Mouse (Mus musculus): ENCODE results near the gene H2-DMa. TPM values are rescaled to one million over a fixed set of nuclear protein-coding genes. Genes with fewer than 3 reads are reported as not detected.

Gene H2-DMa
- polyA plus RNA-seq, 1 experiment from 2014 or later: 10.8 TPM

- WGBS: 83% methylated on average over 7 of the region's 7 CpGs
- Histone ChIP-seq H3K36me3 (peaks cover 24% of the 10 kb centered on the region), H3K9me3 (no peaks in the 10 kb centered on the region), H3K4me3 (replicated peaks) (no peak overlapping the region), H3K27ac (no peak overlapping the region), H3K4me2 (no peak overlapping the region), H3K9ac (no peak overlapping the region), H3K27me3 (replicated peaks) (no peaks in the 10 kb centered on the region), H3K4me1 (0 out of 2 replicates have a peak, but pooled peaks cover 3% of the 10 kb centered on the region)
- ATAC-seq (ENCODE audit: insufficient read depth, low FRiP score, low read depth): no peak
These were observed 12.1 kb upstream of the H2-DMa start for GRCm38 (mm10) chr17:34107109-34107867.

GRCm38 (mm10) chr17:34108460-34108859, 10.9 kb upstream of the H2-DMa start:
- no peak for ATAC-seq (ENCODE audit: insufficient read depth, low FRiP score, low read depth)
- Histone ChIP-seq H3K27ac (no peak overlapping the region), H3K4me3 (replicated peaks) (no peak overlapping the region), H3K9ac (no peak overlapping the region), H3K27me3 (replicated peaks) (no peaks in the 10 kb centered on the region), H3K9me3 (no peaks in the 10 kb centered on the region), H3K36me3 (peaks cover 36% of the 10 kb centered on the region), H3K4me1 (0 out of 2 replicates have a peak, but pooled peaks cover 3% of the 10 kb centered on the region), H3K4me2 (no peak overlapping the region)
- WGBS: 80% methylated on average over 5 of the region's 6 CpGs

- Histone ChIP-seq H3K36me3 (peaks cover 43% of the 10 kb centered on the region), H3K4me2 (no peak overlapping the region), H3K9me3 (no peaks in the 10 kb centered on the region), H3K4me3 (replicated peaks) (no peak overlapping the region), H3K27me3 (replicated peaks) (no peaks in the 10 kb centered on the region), H3K27ac (no peak overlapping the region), H3K9ac (no peak overlapping the region), H3K4me1 (0 out of 2 replicates have a peak, but pooled peaks cover 3% of the 10 kb centered on the region)
- no peak for ATAC-seq (ENCODE audit: insufficient read depth, low FRiP score, low read depth)
- whole genome bisulfite sequencing: 77% methylated on average over 14 of the region's 14 CpGs
These were observed 10.1 kb upstream of the H2-DMa start for GRCm38 (mm10) chr17:34109038-34109805.

- no peak overlapping the region for H3K4me2 ChIP-seq
- peaks cover 5% of the 10 kb centered on the region; the same call in 1 of the 2 replicates for H3K4me1 ChIP-seq
- ATAC-seq (ENCODE audit: insufficient read depth, low FRiP score, low read depth): peak; percentile 25; the same call in 1 of the 2 replicates
- H3K9me3 ChIP-seq: no peaks in the 10 kb centered on the region
- WGBS: 65% methylated on average over 3 of the region's 3 CpGs
- no peak overlapping the region for H3K9ac ChIP-seq
- no peak overlapping the region for H3K4me3 ChIP-seq (replicated peaks)
- no peaks in the 10 kb centered on the region for H3K27me3 ChIP-seq (replicated peaks)
- H3K27ac ChIP-seq: 0 out of 2 replicates have a peak overlapping the region, but pooled peaks have one; percentile 21
- H3K36me3 ChIP-seq: peaks cover 49% of the 10 kb centered on the region
These were observed 9.5 kb upstream of the H2-DMa start for GRCm38 (mm10) chr17:34109806-34110195.

- Histone ChIP-seq H3K4me3 (replicated peaks) (no peak overlapping the region), H3K36me3 (peaks cover 54% of the 10 kb centered on the region), H3K27ac (peak overlapping the region; percentile 21; the same call in 1 of the 2 replicates), H3K9me3 (no peaks in the 10 kb centered on the region), H3K9ac (no peak overlapping the region), H3K4me2 (no peak overlapping the region), H3K27me3 (replicated peaks) (no peaks in the 10 kb centered on the region), H3K4me1 (peaks cover 10% of the 10 kb centered on the region)
- 62% methylated on average over 8 of the region's 8 CpGs for WGBS
- ATAC-seq (ENCODE audit: insufficient read depth, low FRiP score, low read depth): no peak
These were observed 9.0 kb upstream of the H2-DMa start for GRCm38 (mm10) chr17:34110309-34110708.

- ATAC-seq (ENCODE audit: insufficient read depth, low FRiP score, low read depth): no peak
- peaks cover 74% of the 10 kb centered on the region for H3K36me3 ChIP-seq
- H3K4me3 ChIP-seq (replicated peaks): no peak overlapping the region
- WGBS: 89% methylated on average over 7 of the region's 7 CpGs
- H3K4me1 ChIP-seq: peaks cover 27% of the 10 kb centered on the region
- H3K27ac ChIP-seq: no peak overlapping the region
- H3K27me3 ChIP-seq (replicated peaks): no peaks in the 10 kb centered on the region
- H3K9me3 ChIP-seq: no peaks in the 10 kb centered on the region
- H3K4me2 ChIP-seq: no peak overlapping the region
- H3K9ac ChIP-seq: no peak overlapping the region
These were observed 5.2 kb upstream of the H2-DMa start for GRCm38 (mm10) chr17:34114114-34114513.

GRCm38 (mm10) chr17:34116736-34117370, 2.5 kb upstream of the H2-DMa start:
- Histone ChIP-seq H3K4me2 (peak overlapping the region; percentile 79), H3K9me3 (no peaks in the 10 kb centered on the region), H3K27ac (0 out of 2 replicates have a peak overlapping the region, but pooled peaks have one; percentile 1), H3K4me3 (replicated peaks) (peak overlapping the region; percentile 80), H3K9ac (peak overlapping the region; percentile 33; the same call in 1 of the 2 replicates), H3K36me3 (peaks cover 58% of the 10 kb centered on the region), H3K27me3 (replicated peaks) (no peaks in the 10 kb centered on the region), H3K4me1 (peaks cover 24% of the 10 kb centered on the region)
- 23% methylated on average over 7 of the region's 7 CpGs for WGBS
- ATAC-seq (ENCODE audit: insufficient read depth, low FRiP score, low read depth): no peak

GRCm38 (mm10) chr17:34117421-34118112, 1.8 kb upstream of the H2-DMa start:
- Histone ChIP-seq H3K27me3 (replicated peaks) (no peaks in the 10 kb centered on the region), H3K9me3 (no peaks in the 10 kb centered on the region), H3K36me3 (peaks cover 51% of the 10 kb centered on the region), H3K4me3 (replicated peaks) (peak overlapping the region; percentile 80), H3K4me1 (peaks cover 24% of the 10 kb centered on the region), H3K27ac (0 out of 2 replicates have a peak overlapping the region, but pooled peaks have one; percentile 1), H3K9ac (peak overlapping the region; percentile 77), H3K4me2 (peak overlapping the region; percentile 79)
- 2% methylated on average over 5 of the region's 5 CpGs for WGBS
- no peak for ATAC-seq (ENCODE audit: insufficient read depth, low FRiP score, low read depth)

- ATAC-seq (ENCODE audit: insufficient read depth, low FRiP score, low read depth): no peak
These were observed 1.0 kb upstream of the H2-DMa start for GRCm38 (mm10) chr17:34118113-34118872.

GRCm38 (mm10) chr17:34118873-34119248, 480 bp upstream of the H2-DMa start:
- H3K9ac ChIP-seq: peak overlapping the region; percentile 77

More at GRCm38 (mm10) chr17:34118113-34118872, 1.0 kb upstream of the H2-DMa start:
- no peaks in the 10 kb centered on the region for H3K9me3 ChIP-seq
- H3K27ac ChIP-seq: peak overlapping the region; percentile 75
- under 1% methylated on average over 67 of the region's 67 CpGs for WGBS
- no peaks in the 10 kb centered on the region for H3K27me3 ChIP-seq (replicated peaks)
- peak overlapping the region; percentile 79 for H3K4me2 ChIP-seq
- H3K9ac ChIP-seq: peak overlapping the region; percentile 77
- H3K36me3 ChIP-seq: peaks cover 43% of the 10 kb centered on the region
- H3K4me3 ChIP-seq (replicated peaks): peak overlapping the region; percentile 80
- H3K4me1 ChIP-seq: peaks cover 24% of the 10 kb centered on the region

More at GRCm38 (mm10) chr17:34118873-34119248, 480 bp upstream of the H2-DMa start:
- H3K36me3 ChIP-seq: peaks cover 38% of the 10 kb centered on the region
- peak overlapping the region; percentile 79 for H3K4me2 ChIP-seq
- H3K27ac ChIP-seq: peak overlapping the region; percentile 75
- peak overlapping the region; percentile 80 for H3K4me3 ChIP-seq (replicated peaks)
- WGBS: under 1% methylated on average over 38 of the region's 38 CpGs
- no peaks in the 10 kb centered on the region for H3K27me3 ChIP-seq (replicated peaks)
- ATAC-seq (ENCODE audit: insufficient read depth, low FRiP score, low read depth): peak; percentile 27
- peaks cover 28% of the 10 kb centered on the region for H3K4me1 ChIP-seq
- no peaks in the 10 kb centered on the region for H3K9me3 ChIP-seq
